Comparison of ENCODE assay signal across 9 mouse cellular contexts in the genomic region with DNA sequence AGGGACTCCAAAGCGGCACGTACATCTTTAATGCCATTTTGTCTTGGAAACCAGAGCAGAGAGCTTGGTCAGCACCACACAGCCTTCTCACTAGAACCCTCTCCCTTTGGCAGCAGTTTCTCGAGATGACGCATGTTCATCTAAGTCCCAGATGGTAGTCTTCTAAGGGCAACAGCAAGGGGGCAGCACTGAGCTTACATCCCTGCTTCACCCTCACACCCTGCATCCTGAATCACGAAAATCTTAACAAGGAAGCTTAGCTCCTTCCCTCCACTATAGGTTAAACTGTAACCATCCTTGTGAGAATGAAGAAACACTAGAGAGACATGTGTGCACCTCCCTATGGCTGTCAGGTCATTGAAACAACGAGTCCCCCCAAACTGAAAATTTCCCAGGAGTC.
DNase-seq lines count a peak whose midpoint lies in the region; ATAC-seq and TF ChIP-seq lines count a peak whose summit lies in the region.
"Had no signal": no experiment of that assay in that cellular context is flagged by ENCODE, and none has a peak within 500 bp of the region (broad histone marks: within the 10 kb centered on the region; RNA-seq: fewer than 3 reads in every experiment).

No protein-coding gene starts in this region.

- no peaks in the 10 kb centered on the region for H3K4me1 ChIP-seq in liver, adult 2 months (ENCODE audit: control insufficient read depth, insufficient read depth, low read length)
- H3K4me1 ChIP-seq in liver, embryonic 11.5 days (replicated peaks; ENCODE audit: control insufficient read depth, insufficient read depth, low read length), result no peaks in the 10 kb centered on the region

- H3K9ac ChIP-seq in liver, adult 2 months (ENCODE audit: low read depth, low read length), result no peak overlapping the region
- no peak overlapping the region for H3K9ac ChIP-seq in liver, embryonic 11.5 days (ENCODE audit: low read depth, low read length)

- no peak overlapping the region for H3K27ac ChIP-seq in liver, adult 2 months (replicated peaks; ENCODE audit: insufficient read depth, low read depth, low read length)
- no peak overlapping the region for H3K27ac ChIP-seq in liver, embryonic 11.5 days (ENCODE audit: low read depth, low read length)

- no peak overlapping the region for H3K4me3 ChIP-seq in liver, adult 2 months (ENCODE audit: insufficient read depth, low read depth, low read length)
- no peak overlapping the region for H3K4me3 ChIP-seq in liver, embryonic 11.5 days (ENCODE audit: low read depth, low read length)
- H3K4me3 ChIP-seq: erythroblast, embryonic 14.5 days had no signal

- H3K9me3 ChIP-seq in liver, embryonic 11.5 days (ENCODE audit: control insufficient read depth, low read length), result no peaks in the 10 kb centered on the region

- no peaks in the 10 kb centered on the region for H3K36me3 ChIP-seq in liver, adult 2 months (ENCODE audit: control insufficient read depth, insufficient read depth, low read length)
- H3K36me3 ChIP-seq in liver, embryonic 11.5 days (ENCODE audit: control insufficient read depth, insufficient read depth, low read length), result no peaks in the 10 kb centered on the region

- TF ChIP-seq CTCF in liver, adult 2 months (IDR thresholded peaks at IDR 0.05; ENCODE audit: low read depth, low read length), result peak; percentile 50; the same call in 1 of the 2 replicates

- ATAC-seq in liver, embryonic 11.5 days (replicated peaks; ENCODE audit: low FRiP score), result no peak
- no peak for ATAC-seq in monocyte, adult 5-6 weeks (replicated peaks; ENCODE audit: insufficient number of reproducible peaks, low FRiP score, low TSS enrichment, poor library complexity, severe bottlenecking)

- peak; percentile 14 for DNase-seq in liver, adult 2 months (ENCODE audit: extremely low read depth, low read depth, low spot score)
- DNase-seq in liver, embryonic 11.5 days (ENCODE audit: low spot score), result no peak
- peak; percentile 76 for DNase-seq in R1 (ENCODE audit: low read depth, low spot score)
- peak; percentile 41 for DNase-seq in cerebellum, adult 9-11 months
- DNase-seq in frontal cortex, postnatal 36 days (ENCODE audit: low spot score in 2 of 2), result peak; percentile 38 to 61
- DNase-seq in left cerebral cortex, adult 18-20 months (ENCODE audit: low spot score in 2 of 2), result peak; percentile 51 to 70
- DNase-seq in right cerebral cortex, adult 18-20 months, result peak; percentile 63

- no peak for TF ChIP-seq POLR2A in liver, adult 2 months (IDR thresholded peaks at IDR 0.05; ENCODE audit: extremely low read depth, insufficient read depth, low read length)

- no peaks in the 10 kb centered on the region; the same call in 1 of the 2 replicates for H3K27me3 ChIP-seq in liver, adult 2 months (ENCODE audit: control insufficient read depth, insufficient read depth, low read length)
- H3K27me3 ChIP-seq in liver, embryonic 11.5 days (replicated peaks; ENCODE audit: control insufficient read depth, insufficient read depth, low read length), result no peaks in the 10 kb centered on the region

- H3K79me2 ChIP-seq in liver, adult 2 months (ENCODE audit: control insufficient read depth, insufficient read depth, low read length), result no peaks in the 10 kb centered on the region

- no peak overlapping the region for H3K4me2 ChIP-seq in liver, embryonic 11.5 days

- WGBS in liver, adult 2 months, result 31% methylated on average over 6 of the region's 6 CpGs
- 36% methylated on average over 6 of the region's 6 CpGs for WGBS in liver, embryonic 11.5 days
